Mouse (Mus musculus): ENCODE measurements around the gene Crxos. TPM values are rescaled to one million over a fixed set of nuclear protein-coding genes. Genes with fewer than 3 reads are reported as not detected.

Crxos gene
- not detected in 2 replicates for polyA plus RNA-seq (2015; fragmentation: Nextera tagmentation; extraction: Ambion mirVana)

DNA sequence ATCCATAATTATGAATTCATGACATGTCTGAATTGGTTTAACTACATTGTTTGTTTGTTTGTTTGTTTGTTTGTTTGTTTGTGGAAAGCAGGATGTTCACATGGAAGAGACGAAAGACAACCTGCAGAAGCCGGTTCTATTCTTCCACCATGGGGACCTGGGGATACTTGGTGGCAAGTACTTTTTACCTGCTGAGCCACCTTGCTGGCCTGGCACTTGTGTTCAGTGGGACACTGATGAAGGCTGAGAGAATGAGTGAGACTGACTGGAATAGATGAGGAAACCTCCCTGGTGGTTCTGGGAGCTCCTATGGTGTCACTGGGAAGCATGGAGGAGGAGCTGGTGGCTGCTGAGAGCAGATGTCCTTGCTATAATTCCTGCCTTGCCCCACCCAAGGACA is at the start of gene Crxos:
Gene Crxos, plus strand, starts transcription at position 301 of the 400 bp plus-strand sequence.
- ATAC-seq (ENCODE audit: insufficient number of reproducible peaks, insufficient read depth, low FRiP score, low TSS enrichment, low read depth), result no peak
- Histone ChIP-seq H3K27ac (no peak within 1 kb of the TSS), H3K9ac (no peak within 1 kb of the TSS), H3K4me1 (no peaks in the 10 kb centered on the region), H3K4me3 (no peak within 1 kb of the TSS), H3K36me3 (no peaks in the 10 kb centered on the region), H3K27me3 (no peaks in the 10 kb centered on the region), H3K4me2 (no peak within 1 kb of the TSS), H3K9me3 (no peaks in the 10 kb centered on the region)
- WGBS, result 89% methylated on average over 2 of the region's 2 CpGs

DNA sequence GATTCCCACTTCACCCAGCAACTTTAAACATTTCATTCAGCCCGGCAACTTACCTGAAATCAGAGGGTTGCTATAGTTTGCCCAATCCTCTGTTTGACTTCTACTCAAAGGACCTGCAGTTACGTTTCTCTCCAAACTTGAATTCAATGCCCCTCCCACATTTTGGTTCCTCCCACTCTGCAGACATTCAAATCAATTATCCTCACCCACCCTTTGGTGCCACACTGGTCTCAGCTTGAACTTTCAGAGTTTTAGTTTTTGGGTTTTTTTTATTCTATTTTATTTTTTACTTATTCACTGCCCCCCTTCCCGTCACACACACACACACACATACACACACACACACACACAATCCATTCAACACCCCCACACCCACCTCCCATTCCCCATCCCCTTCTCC is 42.8 kb upstream of the Crxos start, which contains the start of gene Obox6:
Gene Obox6, minus strand, starts transcription at position 101 of the 400 bp plus-strand sequence.
- no peak for ATAC-seq (ENCODE audit: insufficient number of reproducible peaks, insufficient read depth, low FRiP score, low TSS enrichment, low read depth)
- Histone ChIP-seq H3K9me3 (0 out of 2 replicates have a peak, but pooled peaks cover 8% of the 10 kb centered on the region), H3K27ac (no peak within 1 kb of the TSS), H3K27me3 (no peaks in the 10 kb centered on the region), H3K4me2 (no peak within 1 kb of the TSS), H3K9ac (no peak within 1 kb of the TSS), H3K36me3 (no peaks in the 10 kb centered on the region), H3K4me1 (no peaks in the 10 kb centered on the region), H3K4me3 (no peak within 1 kb of the TSS)
- 90% methylated on average over 3 of the region's 3 CpGs for WGBS

- Histone ChIP-seq H3K4me1 (no peaks in the 10 kb centered on the region), H3K4me2 (no peak overlapping the region), H3K9ac (no peak overlapping the region), H3K4me3 (no peak overlapping the region), H3K9me3 (no peaks in the 10 kb centered on the region), H3K27me3 (no peaks in the 10 kb centered on the region), H3K27ac (no peak overlapping the region), H3K36me3 (no peaks in the 10 kb centered on the region)
- no peak for ATAC-seq (ENCODE audit: insufficient number of reproducible peaks, insufficient read depth, low FRiP score, low TSS enrichment, low read depth)
- 45% methylated on average over 2 of the region's 2 CpGs for WGBS
Observed at GRCm38 (mm10) chr7:15859657-15860056, 22.8 kb upstream of the Crxos start.

DNA sequence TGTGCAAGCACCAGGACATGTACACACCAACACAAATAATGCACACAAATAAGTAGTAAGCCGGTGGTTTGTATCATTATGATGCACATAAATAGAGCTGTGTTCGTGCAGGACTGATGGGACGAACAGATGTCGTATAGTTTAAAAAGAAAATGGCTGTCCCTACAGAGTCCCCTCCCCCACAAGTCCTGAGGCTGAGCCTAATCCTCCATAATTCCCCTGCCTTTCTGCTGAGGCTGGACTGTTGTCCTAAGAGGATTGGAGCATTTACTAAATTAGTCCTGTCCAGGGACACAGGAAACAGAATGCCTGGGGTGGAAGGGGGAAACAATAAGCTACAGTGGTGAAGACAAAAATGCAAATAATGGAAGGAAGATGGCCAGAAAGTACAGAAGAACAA is 18.3 kb upstream of the Crxos start:
- H3K4me1 ChIP-seq, result no peaks in the 10 kb centered on the region
- no peak overlapping the region for H3K9ac ChIP-seq
- WGBS, result 54% methylated on average over 4 of the region's 4 CpGs
- no peak for ATAC-seq (ENCODE audit: insufficient number of reproducible peaks, insufficient read depth, low FRiP score, low TSS enrichment, low read depth)
- H3K4me2 ChIP-seq, result no peak overlapping the region
- H3K4me3 ChIP-seq, result no peak overlapping the region
- no peaks in the 10 kb centered on the region for H3K36me3 ChIP-seq
- H3K9me3 ChIP-seq, result no peaks in the 10 kb centered on the region
- H3K27me3 ChIP-seq, result no peaks in the 10 kb centered on the region
- no peak overlapping the region for H3K27ac ChIP-seq

DNA sequence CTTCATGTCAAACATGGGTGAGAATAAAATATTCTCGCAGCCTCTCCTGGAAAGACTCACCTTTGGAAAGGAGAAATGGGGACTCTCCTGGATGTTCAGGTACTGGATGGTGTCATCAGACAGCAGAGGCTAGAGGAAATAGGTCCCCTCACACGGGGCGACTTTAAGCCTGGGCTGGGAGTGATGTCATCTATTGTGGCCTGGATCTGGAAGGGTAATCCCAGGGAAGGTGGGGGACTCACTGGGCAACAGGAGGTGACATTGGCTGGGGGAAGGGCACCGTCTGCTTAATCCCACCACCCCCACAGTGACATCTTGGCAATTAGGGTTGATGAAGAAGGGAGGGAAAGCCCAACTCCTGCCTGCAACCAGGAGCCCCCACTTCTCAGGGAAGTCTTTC is 2.7 kb upstream of the Crxos start, which contains the start of gene Crx:
Gene Crx, minus strand, starts transcription at position 213 of the 400 bp plus-strand sequence.
- Histone ChIP-seq H3K27me3 (no peaks in the 10 kb centered on the region), H3K9me3 (no peaks in the 10 kb centered on the region), H3K27ac (no peak within 1 kb of the TSS), H3K4me1 (no peaks in the 10 kb centered on the region), H3K9ac (no peak within 1 kb of the TSS), H3K4me2 (no peak within 1 kb of the TSS), H3K36me3 (no peaks in the 10 kb centered on the region), H3K4me3 (no peak within 1 kb of the TSS)
- ATAC-seq (ENCODE audit: insufficient number of reproducible peaks, insufficient read depth, low FRiP score, low TSS enrichment, low read depth), result no peak
- WGBS, result 35% methylated on average over 4 of the region's 4 CpGs

GRCm38 (mm10) chr7:15881388-15881787 is 1.0 kb upstream of the Crxos start:
- H3K4me2 ChIP-seq, result no peak overlapping the region
- H3K27ac ChIP-seq, result no peak overlapping the region
- no peaks in the 10 kb centered on the region for H3K27me3 ChIP-seq
- H3K9me3 ChIP-seq, result no peaks in the 10 kb centered on the region
- ATAC-seq (ENCODE audit: insufficient number of reproducible peaks, insufficient read depth, low FRiP score, low TSS enrichment, low read depth), result no peak
- no peak overlapping the region for H3K9ac ChIP-seq
- 4% methylated on average over 7 of the region's 7 CpGs for WGBS
- no peaks in the 10 kb centered on the region for H3K36me3 ChIP-seq
- H3K4me3 ChIP-seq, result no peak overlapping the region
- no peaks in the 10 kb centered on the region for H3K4me1 ChIP-seq

GRCm38 (mm10) chr7:15881831-15882230 is 586 bp upstream of the Crxos start:
- Histone ChIP-seq H3K4me3 (no peak overlapping the region), H3K4me1 (no peaks in the 10 kb centered on the region), H3K9me3 (no peaks in the 10 kb centered on the region), H3K36me3 (no peaks in the 10 kb centered on the region), H3K27ac (no peak overlapping the region), H3K27me3 (no peaks in the 10 kb centered on the region), H3K4me2 (no peak overlapping the region), H3K9ac (no peak overlapping the region)
- WGBS, result 52% methylated on average over 3 of the region's 3 CpGs
- no peak for ATAC-seq (ENCODE audit: insufficient number of reproducible peaks, insufficient read depth, low FRiP score, low TSS enrichment, low read depth)

DNA sequence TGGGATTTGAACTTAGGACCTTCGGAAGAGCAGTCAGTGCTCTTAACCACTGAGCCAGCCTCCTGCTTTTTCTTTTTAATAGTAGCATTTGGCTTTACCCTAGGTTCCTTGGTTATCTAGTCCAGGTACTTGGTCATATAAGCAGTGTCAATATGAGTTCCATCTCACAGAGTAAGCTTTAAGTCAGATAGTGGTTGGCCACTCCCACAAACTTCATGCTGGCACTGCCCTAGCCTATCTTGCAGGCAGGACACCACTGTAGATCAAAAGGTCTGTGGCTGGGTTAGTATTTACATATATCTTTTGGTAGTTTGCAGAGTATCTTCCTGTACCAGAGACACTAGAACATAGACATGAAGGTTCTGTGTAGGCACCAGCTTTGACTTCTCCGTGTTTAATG is 1.7 kb downstream of the Crxos start:
- 94% methylated on average over 2 of the region's 2 CpGs for WGBS
- H3K27ac ChIP-seq, result no peak overlapping the region
- H3K4me2 ChIP-seq, result no peak overlapping the region
- no peaks in the 10 kb centered on the region for H3K4me1 ChIP-seq
- no peaks in the 10 kb centered on the region for H3K9me3 ChIP-seq
- no peaks in the 10 kb centered on the region for H3K27me3 ChIP-seq
- ATAC-seq (ENCODE audit: insufficient number of reproducible peaks, insufficient read depth, low FRiP score, low TSS enrichment, low read depth), result no peak
- H3K4me3 ChIP-seq, result no peak overlapping the region
- H3K36me3 ChIP-seq, result no peaks in the 10 kb centered on the region
- H3K9ac ChIP-seq, result no peak overlapping the region

DNA sequence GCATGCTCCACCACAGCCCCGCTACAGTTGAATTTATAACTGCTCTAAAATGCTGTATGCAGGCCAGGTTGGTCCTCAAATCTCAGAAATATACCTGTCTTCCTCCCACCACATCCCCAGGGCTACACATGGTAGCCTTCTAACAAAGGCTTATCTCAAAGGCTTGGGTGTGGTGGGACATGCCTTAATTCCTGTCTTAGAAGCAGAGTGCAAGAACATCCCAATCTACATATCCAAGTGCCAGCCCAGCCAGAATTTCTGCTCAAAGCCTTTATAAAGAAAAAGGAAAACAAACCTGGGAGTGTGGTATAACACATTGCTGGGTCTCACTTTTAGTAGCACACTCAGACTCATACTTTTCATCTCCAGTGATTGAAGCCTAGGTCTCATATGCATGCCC is 11.8 kb downstream of the Crxos start:
- Histone ChIP-seq H3K4me2 (no peak overlapping the region), H3K4me1 (no peaks in the 10 kb centered on the region), H3K4me3 (no peak overlapping the region), H3K27ac (no peak overlapping the region), H3K27me3 (no peaks in the 10 kb centered on the region), H3K9ac (no peak overlapping the region), H3K9me3 (no peaks in the 10 kb centered on the region), H3K36me3 (no peaks in the 10 kb centered on the region)
- no peak for ATAC-seq (ENCODE audit: insufficient number of reproducible peaks, insufficient read depth, low FRiP score, low TSS enrichment, low read depth)
- 72% methylated on average over 1 of the region's 1 CpGs for WGBS

- H3K9me3 ChIP-seq, result no peaks in the 10 kb centered on the region
- no peak overlapping the region for H3K4me3 ChIP-seq
- H3K4me2 ChIP-seq, result no peak overlapping the region
- no peaks in the 10 kb centered on the region for H3K27me3 ChIP-seq
- H3K27ac ChIP-seq, result no peak overlapping the region
- H3K9ac ChIP-seq, result no peak overlapping the region
- WGBS, result 82% methylated on average over 9 of the region's 9 CpGs
- H3K4me1 ChIP-seq, result no peaks in the 10 kb centered on the region
- ATAC-seq (ENCODE audit: insufficient number of reproducible peaks, insufficient read depth, low FRiP score, low TSS enrichment, low read depth), result no peak
- no peaks in the 10 kb centered on the region for H3K36me3 ChIP-seq
Observed at GRCm38 (mm10) chr7:15901366-15902048, 19.1 kb downstream of the Crxos start.

DNA sequence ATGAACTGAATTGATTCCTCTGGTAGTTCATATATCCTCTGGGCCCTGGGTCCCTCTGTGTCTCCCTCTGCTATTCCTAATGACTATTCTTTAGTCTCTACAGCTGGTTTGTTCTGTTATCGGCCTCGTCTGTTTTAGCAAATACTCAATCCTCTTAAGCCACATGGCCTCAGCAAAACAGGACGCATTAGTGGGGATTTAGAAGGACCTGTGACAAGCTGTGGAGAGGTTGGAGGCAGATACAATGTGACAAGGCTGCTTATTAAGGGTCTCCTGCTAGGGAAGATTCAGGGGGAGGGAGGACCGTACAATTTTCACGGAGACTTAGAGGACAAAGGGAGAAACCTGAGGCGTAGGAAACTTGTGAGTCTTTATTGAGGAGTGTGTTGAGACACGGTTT is 23.4 kb downstream of the Crxos start:
- Histone ChIP-seq H3K4me2 (no peak overlapping the region), H3K4me1 (no peaks in the 10 kb centered on the region), H3K9me3 (no peaks in the 10 kb centered on the region), H3K36me3 (no peaks in the 10 kb centered on the region), H3K27me3 (no peaks in the 10 kb centered on the region), H3K9ac (no peak overlapping the region), H3K4me3 (no peak overlapping the region), H3K27ac (no peak overlapping the region)
- no peak for ATAC-seq (ENCODE audit: insufficient number of reproducible peaks, insufficient read depth, low FRiP score, low TSS enrichment, low read depth)
- 71% methylated on average over 7 of the region's 7 CpGs for WGBS

GRCm38 (mm10) chr7:15906602-15907001 is 24.2 kb downstream of the Crxos start:
- no peaks in the 10 kb centered on the region for H3K9me3 ChIP-seq
- H3K36me3 ChIP-seq, result no peaks in the 10 kb centered on the region
- no peak overlapping the region for H3K27ac ChIP-seq
- no peak for ATAC-seq (ENCODE audit: insufficient number of reproducible peaks, insufficient read depth, low FRiP score, low TSS enrichment, low read depth)
- no peak overlapping the region for H3K9ac ChIP-seq
- H3K4me3 ChIP-seq, result no peak overlapping the region
- no peak overlapping the region for H3K4me2 ChIP-seq
- WGBS, result 97% methylated on average over 1 of the region's 1 CpGs
- no peaks in the 10 kb centered on the region for H3K4me1 ChIP-seq
- no peaks in the 10 kb centered on the region for H3K27me3 ChIP-seq

Measured in embryonic facial prominence, embryonic 13.5 days (tissue).